Mouse (Mus musculus): ENCODE data around the gene Mob3b. TPM values are rescaled to one million over a fixed set of nuclear protein-coding genes. Genes with fewer than 3 reads are reported as not detected.

Mob3b gene
- polyA plus RNA-seq (2015; fragmentation: Nextera tagmentation; extraction: Ambion mirVana), result 14.7 and 15.4 TPM in 2 replicates

GRCm38 (mm10) chr4:35156751-35157611 is at the start of gene Mob3b:
Gene Mob3b, minus strand, starts transcription at chr4:35157484.
- H3K4me1 ChIP-seq, result peaks cover 20% of the 10 kb centered on the region
- H3K4me3 ChIP-seq (replicated peaks), result peak within 1 kb of the TSS; percentile 68
- H3K27ac ChIP-seq, result peak within 1 kb of the TSS; percentile 88
- H3K9ac ChIP-seq, result peak within 1 kb of the TSS; percentile 76
- 0 out of 2 replicates have a peak, but pooled peaks cover 6% of the 10 kb centered on the region for H3K27me3 ChIP-seq
- H3K9me3 ChIP-seq (replicated peaks), result no peaks in the 10 kb centered on the region
- WGBS, result under 1% methylated on average over 50 of the region's 50 CpGs
- peak; percentile 85 for ATAC-seq (replicated peaks; ENCODE audit: low FRiP score)
- no peaks in the 10 kb centered on the region for H3K36me3 ChIP-seq
- H3K4me2 ChIP-seq, result peak within 1 kb of the TSS; percentile 94

- no peaks in the 10 kb centered on the region for H3K27me3 ChIP-seq
- ATAC-seq (replicated peaks; ENCODE audit: low FRiP score), result no peak
- H3K36me3 ChIP-seq, result peaks cover 27% of the 10 kb centered on the region
- no peak overlapping the region for H3K9ac ChIP-seq
- WGBS, result 66% methylated on average over 7 of the region's 7 CpGs
- H3K4me2 ChIP-seq, result no peak overlapping the region
- no peak overlapping the region for H3K27ac ChIP-seq
- no peak overlapping the region for H3K4me3 ChIP-seq (replicated peaks)
- H3K9me3 ChIP-seq (replicated peaks), result no peaks in the 10 kb centered on the region
- no peaks in the 10 kb centered on the region for H3K4me1 ChIP-seq
Measured at GRCm38 (mm10) chr4:35204659-35205058, 47.4 kb upstream of the Mob3b start.

- H3K9me3 ChIP-seq (replicated peaks), result no peaks in the 10 kb centered on the region
- H3K4me1 ChIP-seq, result no peaks in the 10 kb centered on the region
- no peak for ATAC-seq (replicated peaks; ENCODE audit: low FRiP score)
- H3K4me2 ChIP-seq, result no peak overlapping the region
- H3K27ac ChIP-seq, result no peak overlapping the region
- H3K9ac ChIP-seq, result no peak overlapping the region
- H3K4me3 ChIP-seq (replicated peaks), result no peak overlapping the region
- 89% methylated on average over 2 of the region's 2 CpGs for WGBS
- H3K27me3 ChIP-seq, result no peaks in the 10 kb centered on the region
- peaks cover 30% of the 10 kb centered on the region for H3K36me3 ChIP-seq
Measured at GRCm38 (mm10) chr4:35203724-35204123, 46.4 kb upstream of the Mob3b start.

GRCm38 (mm10) chr4:35201700-35202099 is 44.4 kb upstream of the Mob3b start:
- Histone ChIP-seq H3K4me2 (no peak overlapping the region), H3K9ac (no peak overlapping the region), H3K4me3 (replicated peaks) (no peak overlapping the region), H3K36me3 (peaks cover 33% of the 10 kb centered on the region), H3K27ac (no peak overlapping the region), H3K27me3 (no peaks in the 10 kb centered on the region), H3K9me3 (replicated peaks) (no peaks in the 10 kb centered on the region), H3K4me1 (no peaks in the 10 kb centered on the region)
- WGBS, result 95% methylated on average over 5 of the region's 5 CpGs
- ATAC-seq (replicated peaks; ENCODE audit: low FRiP score), result no peak

GRCm38 (mm10) chr4:35192725-35193124 is 35.4 kb upstream of the Mob3b start:
- H3K27ac ChIP-seq, result no peak overlapping the region
- H3K9ac ChIP-seq, result no peak overlapping the region
- ATAC-seq (replicated peaks; ENCODE audit: low FRiP score), result 0 out of 2 replicates have a peak, but pooled peaks have one; percentile 9
- H3K4me1 ChIP-seq, result no peaks in the 10 kb centered on the region
- no peak overlapping the region for H3K4me2 ChIP-seq
- no peaks in the 10 kb centered on the region for H3K27me3 ChIP-seq
- H3K9me3 ChIP-seq (replicated peaks), result no peaks in the 10 kb centered on the region
- WGBS, result 44% methylated on average over 7 of the region's 7 CpGs
- no peak overlapping the region for H3K4me3 ChIP-seq (replicated peaks)
- peaks cover 8% of the 10 kb centered on the region; the same call in 1 of the 2 replicates for H3K36me3 ChIP-seq

- no peaks in the 10 kb centered on the region for H3K27me3 ChIP-seq
Measured at GRCm38 (mm10) chr4:35189794-35190193, 32.5 kb upstream of the Mob3b start.

GRCm38 (mm10) chr4:35187617-35188326 is 30.5 kb upstream of the Mob3b start:
- Histone ChIP-seq H3K4me2 (no peak overlapping the region), H3K4me3 (replicated peaks) (no peak overlapping the region), H3K4me1 (no peaks in the 10 kb centered on the region), H3K27me3 (no peaks in the 10 kb centered on the region), H3K36me3 (peaks cover 5% of the 10 kb centered on the region; the same call in 1 of the 2 replicates), H3K9me3 (replicated peaks) (no peaks in the 10 kb centered on the region), H3K27ac (no peak overlapping the region), H3K9ac (no peak overlapping the region)
- ATAC-seq (replicated peaks; ENCODE audit: low FRiP score), result no peak
- WGBS, result 91% methylated on average over 8 of the region's 8 CpGs

More at GRCm38 (mm10) chr4:35189794-35190193, 32.5 kb upstream of the Mob3b start:
- H3K27ac ChIP-seq, result no peak overlapping the region
- no peak overlapping the region for H3K4me3 ChIP-seq (replicated peaks)
- H3K4me1 ChIP-seq, result no peaks in the 10 kb centered on the region
- peaks cover 5% of the 10 kb centered on the region; the same call in 1 of the 2 replicates for H3K36me3 ChIP-seq
- ATAC-seq (replicated peaks; ENCODE audit: low FRiP score), result no peak
- no peak overlapping the region for H3K4me2 ChIP-seq
- no peaks in the 10 kb centered on the region for H3K9me3 ChIP-seq (replicated peaks)
- H3K9ac ChIP-seq, result no peak overlapping the region
- 71% methylated on average over 5 of the region's 5 CpGs for WGBS

- Histone ChIP-seq H3K4me2 (no peak overlapping the region), H3K27ac (no peak overlapping the region), H3K4me1 (peaks cover 4% of the 10 kb centered on the region), H3K9me3 (replicated peaks) (no peaks in the 10 kb centered on the region), H3K9ac (no peak overlapping the region), H3K4me3 (replicated peaks) (no peak overlapping the region), H3K36me3 (no peaks in the 10 kb centered on the region), H3K27me3 (no peaks in the 10 kb centered on the region)
- 64% methylated on average over 12 of the region's 12 CpGs for WGBS
- ATAC-seq (replicated peaks; ENCODE audit: low FRiP score), result no peak
Measured at GRCm38 (mm10) chr4:35177926-35178645, 20.8 kb upstream of the Mob3b start.

- H3K27me3 ChIP-seq, result no peaks in the 10 kb centered on the region
- no peak overlapping the region for H3K27ac ChIP-seq
- no peaks in the 10 kb centered on the region for H3K36me3 ChIP-seq
- H3K4me1 ChIP-seq, result peaks cover 4% of the 10 kb centered on the region
- H3K4me3 ChIP-seq (replicated peaks), result no peak overlapping the region
- WGBS, result 91% methylated on average over 2 of the region's 2 CpGs
- H3K4me2 ChIP-seq, result no peak overlapping the region
- H3K9ac ChIP-seq, result no peak overlapping the region
- no peaks in the 10 kb centered on the region for H3K9me3 ChIP-seq (replicated peaks)
- no peak for ATAC-seq (replicated peaks; ENCODE audit: low FRiP score)
Measured at GRCm38 (mm10) chr4:35175566-35175965, 18.3 kb upstream of the Mob3b start.

- Histone ChIP-seq H3K9me3 (replicated peaks) (no peaks in the 10 kb centered on the region), H3K4me2 (no peak overlapping the region), H3K27me3 (no peaks in the 10 kb centered on the region), H3K36me3 (no peaks in the 10 kb centered on the region), H3K4me3 (replicated peaks) (no peak overlapping the region), H3K27ac (no peak overlapping the region), H3K9ac (no peak overlapping the region), H3K4me1 (peaks cover 6% of the 10 kb centered on the region)
- WGBS, result 74% methylated on average over 1 of the region's 1 CpGs
- no peak for ATAC-seq (replicated peaks; ENCODE audit: low FRiP score)
Measured at GRCm38 (mm10) chr4:35173551-35173950, 16.3 kb upstream of the Mob3b start.

- Histone ChIP-seq H3K36me3 (no peaks in the 10 kb centered on the region), H3K27ac (no peak overlapping the region), H3K9ac (no peak overlapping the region), H3K27me3 (no peaks in the 10 kb centered on the region), H3K4me3 (replicated peaks) (no peak overlapping the region), H3K4me2 (no peak overlapping the region), H3K4me1 (0 out of 2 replicates have a peak, but pooled peaks cover 2% of the 10 kb centered on the region), H3K9me3 (replicated peaks) (no peaks in the 10 kb centered on the region)
- WGBS, result 89% methylated on average over 2 of the region's 2 CpGs
- ATAC-seq (replicated peaks; ENCODE audit: low FRiP score), result no peak
Measured at GRCm38 (mm10) chr4:35172471-35172870, 15.2 kb upstream of the Mob3b start.
